ENCODE assay signal across 8 mouse cellular contexts in the genomic region with DNA sequence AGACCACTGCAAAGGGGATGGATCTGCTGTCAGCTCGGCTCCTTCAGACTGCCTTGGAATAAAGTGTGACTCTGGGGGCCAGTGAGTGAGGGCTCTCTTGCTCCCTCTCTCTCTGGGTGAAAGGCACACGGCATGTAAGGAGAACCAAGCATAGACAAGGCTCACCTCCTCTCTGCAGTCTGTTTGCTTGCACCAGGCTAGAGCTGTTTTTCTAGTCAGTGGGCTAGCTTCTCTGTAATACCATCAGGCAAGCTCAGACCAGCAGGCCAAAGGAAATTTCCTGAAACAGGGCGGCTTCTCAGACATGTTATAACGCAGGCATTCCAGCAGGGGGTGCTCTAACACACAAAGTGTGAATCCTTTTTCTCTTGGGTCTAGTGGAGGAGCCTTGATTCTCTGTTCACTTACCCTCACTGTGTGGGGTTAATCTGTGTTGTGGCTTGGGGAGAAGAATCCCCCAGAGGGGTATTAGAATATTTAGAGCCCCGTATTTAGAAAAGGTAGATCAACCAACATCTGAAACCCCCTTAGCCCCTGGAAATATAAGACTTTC. TPM values are rescaled to one million over a fixed set of nuclear protein-coding genes. Genes with fewer than 3 reads are reported as not detected.
A peak's percentile ranks its signal among the peaks of the same experiment; 100 is the strongest.
DNase-seq lines count a peak whose midpoint lies in the region; ATAC-seq and TF ChIP-seq lines count a peak whose summit lies in the region.

No protein-coding gene starts in this region.

- DNase-seq in A20 (ENCODE audit: low read depth, low spot score) (peak; percentile 74), Patski (ENCODE audit: low read depth, low spot score) (no peak)
- DNase-seq in cerebellum, adult 9-11 months: peak; percentile 80
- peak; percentile 62 for DNase-seq in gastrocnemius, adult 2 months
- peak; percentile 30 for DNase-seq in liver, embryonic 13.5 days
- peak; percentile 27 to 49 for DNase-seq in thymus, postnatal 36 days

- CTCF ChIA-PET in Patski (lab: Charles Lee): interaction anchor here (0.9 to 4.9 kb wide), 8 partner anchors 9 to 402 kb away, joined by 3 to 35 read pairs (median 5); a partner anchor contains a TSS

- POLR2A ChIA-PET in Patski (lab: Charles Lee): no interaction called here

- H3K4me3 ChIP-seq in gastrocnemius, adult 2 months: no peak overlapping the region
- H3K4me3 ChIP-seq in kidney, embryonic 15.5 days (replicated peaks): no peak overlapping the region
- H3K4me3 ChIP-seq in liver, embryonic 13.5 days (replicated peaks): no peak overlapping the region
- H3K4me3 ChIP-seq in neural tube, embryonic 15.5 days (replicated peaks): no peak overlapping the region

- no peak for ATAC-seq in Patski
- ATAC-seq in kidney, embryonic 15.5 days (replicated peaks; ENCODE audit: low FRiP score): peak; percentile 54; the same call in 1 of the 2 replicates
- ATAC-seq in liver, embryonic 13.5 days (ENCODE audit: low read depth): no peak
- peak; percentile 62 for ATAC-seq in neural tube, embryonic 15.5 days (ENCODE audit: low FRiP score)

- intact Hi-C loops in gastrocnemius, adult 2 months (cut with DNase I): loop anchor here (2.0 kb wide), 1 partner anchor 290 kb away; no protein-coding TSS in a partner anchor

- no peaks in the 10 kb centered on the region for H3K9me3 ChIP-seq in kidney, embryonic 15.5 days (replicated peaks)
- H3K9me3 ChIP-seq in liver, embryonic 13.5 days (replicated peaks): no peaks in the 10 kb centered on the region
- H3K9me3 ChIP-seq in neural tube, embryonic 15.5 days (replicated peaks): no peaks in the 10 kb centered on the region

- in situ Hi-C loops in Patski (cut with MboI; ENCODE audit: low pct_unique_long_range_greater_than_20kb): loop anchor here (10.0 kb wide), 1 partner anchor 286 kb away; no protein-coding TSS in a partner anchor

- WGBS in kidney, embryonic 15.5 days: 29% methylated on average over 5 of the region's 5 CpGs
- WGBS in liver, embryonic 13.5 days (ENCODE audit: insufficient replicate concordance): 26% methylated on average over 5 of the region's 5 CpGs
- 29% methylated on average over 5 of the region's 5 CpGs for WGBS in neural tube, embryonic 15.5 days

- H3K4me1 ChIP-seq in kidney, embryonic 15.5 days: no peaks in the 10 kb centered on the region
- peaks cover 26% of the 10 kb centered on the region for H3K4me1 ChIP-seq in liver, embryonic 13.5 days (replicated peaks)
- peaks cover 16% of the 10 kb centered on the region for H3K4me1 ChIP-seq in neural tube, embryonic 15.5 days

- no peak overlapping the region for H3K4me2 ChIP-seq in kidney, embryonic 15.5 days
- no peak overlapping the region for H3K4me2 ChIP-seq in liver, embryonic 13.5 days
- H3K4me2 ChIP-seq in neural tube, embryonic 15.5 days: no peak overlapping the region

- TF ChIP-seq CTCF in Patski (IDR thresholded peaks at IDR 0.05): peak; percentile 91
- peak; percentile 85 for TF ChIP-seq CTCF in gastrocnemius, adult 2 months (IDR thresholded peaks at IDR 0.05)

- H3K36me3 ChIP-seq in kidney, embryonic 15.5 days: no peaks in the 10 kb centered on the region
- no peaks in the 10 kb centered on the region for H3K36me3 ChIP-seq in liver, embryonic 13.5 days
- no peaks in the 10 kb centered on the region for H3K36me3 ChIP-seq in neural tube, embryonic 15.5 days

- H3K27ac ChIP-seq in gastrocnemius, adult 2 months: no peak overlapping the region
- no peak overlapping the region for H3K27ac ChIP-seq in kidney, embryonic 15.5 days
- H3K27ac ChIP-seq in liver, embryonic 13.5 days: no peak overlapping the region
- H3K27ac ChIP-seq in neural tube, embryonic 15.5 days (replicated peaks): 0 out of 2 replicates have a peak overlapping the region, but pooled peaks have one; percentile 28

- peaks cover 41% of the 10 kb centered on the region for H3K27me3 ChIP-seq in Patski
- no peaks in the 10 kb centered on the region; the same call in 1 of the 2 replicates for H3K27me3 ChIP-seq in kidney, embryonic 15.5 days
- H3K27me3 ChIP-seq in liver, embryonic 13.5 days: no peaks in the 10 kb centered on the region
- no peaks in the 10 kb centered on the region for H3K27me3 ChIP-seq in neural tube, embryonic 15.5 days (replicated peaks)

- H3K9ac ChIP-seq in kidney, embryonic 15.5 days: no peak overlapping the region
- no peak overlapping the region for H3K9ac ChIP-seq in liver, embryonic 13.5 days
- no peak overlapping the region for H3K9ac ChIP-seq in neural tube, embryonic 15.5 days (replicated peaks)

RNA-seq across cellular contexts. Expression of a gene that starts 31.7 kb away (rescaled TPM):
- polyA plus RNA-seq in Patski (2021): 0.92 TPM
- under 1 TPM in 1 of 2 experiments, not detected in 1; 0.08 TPM for total RNA-seq in gastrocnemius, adult 2 months (2021)
- 0.59 and 1.2 TPM in 2 replicates for polyA plus RNA-seq in kidney, embryonic 15.5 days (2015; fragmentation: Nextera tagmentation; extraction: Ambion mirVana)
- polyA plus RNA-seq in liver, embryonic 13.5 days (2015; fragmentation: Nextera tagmentation; extraction: Ambion mirVana): 0.06 and 0.07 TPM in 2 replicates
- 30.6 and 37.0 TPM in 2 replicates for polyA plus RNA-seq in neural tube, embryonic 15.5 days (2015; fragmentation: Nextera tagmentation; extraction: Ambion mirVana)

RNA-seq across cellular contexts. Expression of a gene that starts 42.0 kb away (rescaled TPM):
- 25.9 TPM for polyA plus RNA-seq in Patski (2021)
- 1 to 10 TPM; 5.3 to 6.0 TPM for total RNA-seq in gastrocnemius, adult 2 months (2021)
- 15.9 and 18.9 TPM in 2 replicates for polyA plus RNA-seq in kidney, embryonic 15.5 days (2015; fragmentation: Nextera tagmentation; extraction: Ambion mirVana)
- polyA plus RNA-seq in liver, embryonic 13.5 days (2015; fragmentation: Nextera tagmentation; extraction: Ambion mirVana): 26.1 and 27.6 TPM in 2 replicates
- polyA plus RNA-seq in neural tube, embryonic 15.5 days (2015; fragmentation: Nextera tagmentation; extraction: Ambion mirVana): 6.2 and 12.4 TPM in 2 replicates

RNA-seq across cellular contexts. Expression of a gene that starts 53.9 kb away (rescaled TPM):
- 31.8 TPM for polyA plus RNA-seq in Patski (2021)
- total RNA-seq in gastrocnemius, adult 2 months (2021): 10 to 100 TPM; 12.6 to 14.3 TPM
- polyA plus RNA-seq in kidney, embryonic 15.5 days (2015; fragmentation: Nextera tagmentation; extraction: Ambion mirVana): 21.0 and 21.5 TPM in 2 replicates
- polyA plus RNA-seq in liver, embryonic 13.5 days (2015; fragmentation: Nextera tagmentation; extraction: Ambion mirVana): 5.5 TPM in 2 replicates
- polyA plus RNA-seq in neural tube, embryonic 15.5 days (2015; fragmentation: Nextera tagmentation; extraction: Ambion mirVana): 27.9 and 31.6 TPM in 2 replicates

RNA-seq across cellular contexts. Expression of a gene that starts 56.3 kb away (rescaled TPM):
- polyA plus RNA-seq in Patski (2021): 6.1 TPM
- 1 to 10 TPM; 5.1 to 6.0 TPM for total RNA-seq in gastrocnemius, adult 2 months (2021)
- 6.0 and 6.5 TPM in 2 replicates for polyA plus RNA-seq in kidney, embryonic 15.5 days (2015; fragmentation: Nextera tagmentation; extraction: Ambion mirVana)
- 1.1 and 1.2 TPM in 2 replicates for polyA plus RNA-seq in liver, embryonic 13.5 days (2015; fragmentation: Nextera tagmentation; extraction: Ambion mirVana)
- 20.3 and 24.5 TPM in 2 replicates for polyA plus RNA-seq in neural tube, embryonic 15.5 days (2015; fragmentation: Nextera tagmentation; extraction: Ambion mirVana)

Comparison
In these comparisons a context has a peak if more than half of its experiments do, and no peak if none do; other contexts are left out.
1. ATAC-seq: peak in kidney, embryonic 15.5 days (single experiment) and neural tube, embryonic 15.5 days (single experiment); none in Patski (single experiment) and liver, embryonic 13.5 days (single experiment).
2. RNA of a gene that starts 31.7 kb away (polyA plus RNA-seq): 30.6 to 37.0 TPM in neural tube, embryonic 15.5 days; 0.59 to 1.2 TPM in kidney, embryonic 15.5 days, 0.92 TPM in Patski (single experiment) and 0.06 to 0.07 TPM in liver, embryonic 13.5 days; every median in the first group is over 10 times any median in the second.